Mouse (Mus musculus) lung, postnatal 0 days (tissue): Measurements from ENCODE around the gene Pdlim5.

Source experiments
- CTCF ChIP-seq: IDR thresholded peaks from 2 replicates; pipeline ENCODE4 v1.5.1; 2016; ENCODE audit warnings: antibody characterized with exemption, mild to moderate bottlenecking
- EP300 ChIP-seq: IDR thresholded peaks from 2 replicates; pipeline ENCODE4 v1.6.1; 2016; ENCODE audit warnings: antibody characterized with exemption, mild to moderate bottlenecking, control low read depth

DNA sequence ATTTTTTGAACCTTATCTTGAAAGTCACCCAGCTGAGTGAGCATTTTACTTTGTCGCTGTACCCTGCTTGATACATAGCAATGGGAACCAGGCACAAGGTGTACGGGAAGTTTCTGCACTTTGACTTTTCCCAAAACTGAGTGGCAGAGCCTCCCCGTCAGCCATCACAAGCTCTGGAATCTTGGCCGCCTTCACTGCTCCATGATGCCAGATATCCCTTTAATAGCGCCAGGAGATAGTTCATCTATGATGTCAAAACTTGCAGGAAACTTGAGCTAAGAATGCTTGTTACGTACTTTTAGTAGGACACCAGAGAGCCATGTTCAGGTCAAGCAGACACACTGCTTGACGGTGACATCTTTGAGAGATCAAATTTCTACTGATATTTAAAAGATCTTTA, 46.7 kb upstream of the Pdlim5 start:
- no peak for TF ChIP-seq CTCF
- TF ChIP-seq EP300: no peak
